Mouse (Mus musculus): ENCODE results near the gene Dclk1. TPM values are rescaled to one million over a fixed set of nuclear protein-coding genes. Genes with fewer than 3 reads are reported as not detected.

Dclk1 gene
- polyA plus RNA-seq, 1 experiment from 2014 or later: 30.0 TPM

- no peaks in the 10 kb centered on the region for H3K9me3 ChIP-seq (ENCODE audit: low read length)
- H3K4me3 ChIP-seq (ENCODE audit: low read length): no peak overlapping the region
- H3K4me2 ChIP-seq (replicated peaks; ENCODE audit: low read depth, low read length): no peak overlapping the region
- ATAC-seq (ENCODE audit: low FRiP score, low TSS enrichment): no peak
- H3K27ac ChIP-seq (ENCODE audit: low read length): no peak overlapping the region
- no peaks in the 10 kb centered on the region for H3K36me3 ChIP-seq (ENCODE audit: insufficient read depth, low read length)
- WGBS: 52% methylated on average over 4 of the region's 4 CpGs
- H3K9ac ChIP-seq (replicated peaks; ENCODE audit: low read length): no peak overlapping the region
- H3K27me3 ChIP-seq (ENCODE audit: insufficient read depth, low read length): no peaks in the 10 kb centered on the region
- H3K4me1 ChIP-seq (ENCODE audit: insufficient read depth, low read length): 0 out of 2 replicates have a peak, but pooled peaks cover 8% of the 10 kb centered on the region
Observed at GRCm38 (mm10) chr3:55494348-55494747, 252.2 kb downstream of the Dclk1 start.

GRCm38 (mm10) chr3:55495231-55495630, 253.1 kb downstream of the Dclk1 start:
- H3K4me2 ChIP-seq (replicated peaks; ENCODE audit: low read depth, low read length): no peak overlapping the region
- 0 out of 2 replicates have a peak, but pooled peaks cover 8% of the 10 kb centered on the region for H3K4me1 ChIP-seq (ENCODE audit: insufficient read depth, low read length)
- H3K27ac ChIP-seq (ENCODE audit: low read length): no peak overlapping the region
- H3K36me3 ChIP-seq (ENCODE audit: insufficient read depth, low read length): no peaks in the 10 kb centered on the region
- H3K27me3 ChIP-seq (ENCODE audit: insufficient read depth, low read length): no peaks in the 10 kb centered on the region
- no peaks in the 10 kb centered on the region for H3K9me3 ChIP-seq (ENCODE audit: low read length)
- no peak for ATAC-seq (ENCODE audit: low FRiP score, low TSS enrichment)
- WGBS: 59% methylated on average over 7 of the region's 7 CpGs
- no peak overlapping the region for H3K9ac ChIP-seq (replicated peaks; ENCODE audit: low read length)
- no peak overlapping the region for H3K4me3 ChIP-seq (ENCODE audit: low read length)

- Histone ChIP-seq H3K4me1 (ENCODE audit: insufficient read depth, low read length) (0 out of 2 replicates have a peak, but pooled peaks cover 8% of the 10 kb centered on the region), H3K9me3 (ENCODE audit: low read length) (no peaks in the 10 kb centered on the region), H3K4me2 (replicated peaks; ENCODE audit: low read depth, low read length) (no peak overlapping the region), H3K4me3 (ENCODE audit: low read length) (no peak overlapping the region), H3K27ac (ENCODE audit: low read length) (no peak overlapping the region), H3K9ac (replicated peaks; ENCODE audit: low read length) (no peak overlapping the region), H3K27me3 (ENCODE audit: insufficient read depth, low read length) (no peaks in the 10 kb centered on the region), H3K36me3 (ENCODE audit: insufficient read depth, low read length) (no peaks in the 10 kb centered on the region)
- no peak for ATAC-seq (ENCODE audit: low FRiP score, low TSS enrichment)
- 26% methylated on average over 4 of the region's 4 CpGs for WGBS
Observed at GRCm38 (mm10) chr3:55495866-55496265, 253.7 kb downstream of the Dclk1 start.

GRCm38 (mm10) chr3:55496462-55496941, 254.3 kb downstream of the Dclk1 start:
- H3K27ac ChIP-seq (ENCODE audit: low read length): no peak overlapping the region
- H3K4me2 ChIP-seq (replicated peaks; ENCODE audit: low read depth, low read length): no peak overlapping the region
- 0 out of 2 replicates have a peak, but pooled peaks have one; percentile 54 for ATAC-seq (ENCODE audit: low FRiP score, low TSS enrichment)
- H3K9ac ChIP-seq (replicated peaks; ENCODE audit: low read length): no peak overlapping the region
- H3K4me3 ChIP-seq (ENCODE audit: low read length): no peak overlapping the region
- no peaks in the 10 kb centered on the region for H3K9me3 ChIP-seq (ENCODE audit: low read length)
- H3K36me3 ChIP-seq (ENCODE audit: insufficient read depth, low read length): no peaks in the 10 kb centered on the region
- H3K27me3 ChIP-seq (ENCODE audit: insufficient read depth, low read length): no peaks in the 10 kb centered on the region
- 27% methylated on average over 9 of the region's 9 CpGs for WGBS
- H3K4me1 ChIP-seq (ENCODE audit: insufficient read depth, low read length): 0 out of 2 replicates have a peak, but pooled peaks cover 8% of the 10 kb centered on the region

GRCm38 (mm10) chr3:55499298-55499697, 257.1 kb downstream of the Dclk1 start:
- H3K36me3 ChIP-seq (ENCODE audit: insufficient read depth, low read length): no peaks in the 10 kb centered on the region
- H3K27me3 ChIP-seq (ENCODE audit: insufficient read depth, low read length): no peaks in the 10 kb centered on the region
- no peak overlapping the region for H3K9ac ChIP-seq (replicated peaks; ENCODE audit: low read length)
- H3K4me3 ChIP-seq (ENCODE audit: low read length): no peak overlapping the region
- H3K4me2 ChIP-seq (replicated peaks; ENCODE audit: low read depth, low read length): no peak overlapping the region
- no peaks in the 10 kb centered on the region for H3K9me3 ChIP-seq (ENCODE audit: low read length)
- 69% methylated on average over 7 of the region's 7 CpGs for WGBS
- no peak for ATAC-seq (ENCODE audit: low FRiP score, low TSS enrichment)
- 0 out of 2 replicates have a peak, but pooled peaks cover 8% of the 10 kb centered on the region for H3K4me1 ChIP-seq (ENCODE audit: insufficient read depth, low read length)
- no peak overlapping the region for H3K27ac ChIP-seq (ENCODE audit: low read length)

- H3K9ac ChIP-seq (replicated peaks; ENCODE audit: low read length): no peak overlapping the region
- no peaks in the 10 kb centered on the region for H3K36me3 ChIP-seq (ENCODE audit: insufficient read depth, low read length)
- H3K9me3 ChIP-seq (ENCODE audit: low read length): no peaks in the 10 kb centered on the region
- no peaks in the 10 kb centered on the region for H3K27me3 ChIP-seq (ENCODE audit: insufficient read depth, low read length)
- H3K4me3 ChIP-seq (ENCODE audit: low read length): no peak overlapping the region
- no peak overlapping the region for H3K4me2 ChIP-seq (replicated peaks; ENCODE audit: low read depth, low read length)
- WGBS: 64% methylated on average over 7 of the region's 7 CpGs
- peaks cover 10% of the 10 kb centered on the region for H3K4me1 ChIP-seq (ENCODE audit: insufficient read depth, low read length)
- H3K27ac ChIP-seq (ENCODE audit: low read length): no peak overlapping the region
- ATAC-seq (ENCODE audit: low FRiP score, low TSS enrichment): no peak
Observed at GRCm38 (mm10) chr3:55510198-55510597, 268.0 kb downstream of the Dclk1 start.

GRCm38 (mm10) chr3:55511658-55512057, 269.5 kb downstream of the Dclk1 start:
- H3K27me3 ChIP-seq (ENCODE audit: insufficient read depth, low read length): no peaks in the 10 kb centered on the region
- 61% methylated on average over 6 of the region's 6 CpGs for WGBS
- no peak for ATAC-seq (ENCODE audit: low FRiP score, low TSS enrichment)
- H3K9me3 ChIP-seq (ENCODE audit: low read length): no peaks in the 10 kb centered on the region
- H3K9ac ChIP-seq (replicated peaks; ENCODE audit: low read length): no peak overlapping the region
- no peaks in the 10 kb centered on the region for H3K36me3 ChIP-seq (ENCODE audit: insufficient read depth, low read length)
- H3K27ac ChIP-seq (ENCODE audit: low read length): no peak overlapping the region
- no peak overlapping the region for H3K4me3 ChIP-seq (ENCODE audit: low read length)
- H3K4me1 ChIP-seq (ENCODE audit: insufficient read depth, low read length): peaks cover 18% of the 10 kb centered on the region
- no peak overlapping the region for H3K4me2 ChIP-seq (replicated peaks; ENCODE audit: low read depth, low read length)

- Histone ChIP-seq H3K27me3 (ENCODE audit: insufficient read depth, low read length) (no peaks in the 10 kb centered on the region), H3K9ac (replicated peaks; ENCODE audit: low read length) (no peak overlapping the region), H3K4me2 (replicated peaks; ENCODE audit: low read depth, low read length) (no peak overlapping the region), H3K36me3 (ENCODE audit: insufficient read depth, low read length) (no peaks in the 10 kb centered on the region), H3K4me1 (ENCODE audit: insufficient read depth, low read length) (peaks cover 22% of the 10 kb centered on the region), H3K27ac (ENCODE audit: low read length) (no peak overlapping the region), H3K9me3 (ENCODE audit: low read length) (no peaks in the 10 kb centered on the region), H3K4me3 (ENCODE audit: low read length) (no peak overlapping the region)
- peak; percentile 39; the same call in 1 of the 2 replicates for ATAC-seq (ENCODE audit: low FRiP score, low TSS enrichment)
- 37% methylated on average over 5 of the region's 5 CpGs for WGBS
Observed at GRCm38 (mm10) chr3:55515966-55516365, 273.8 kb downstream of the Dclk1 start.

- 31% methylated on average over 17 of the region's 17 CpGs for WGBS
- Histone ChIP-seq H3K4me2 (replicated peaks; ENCODE audit: low read depth, low read length) (peak overlapping the region; percentile 45), H3K4me3 (ENCODE audit: low read length) (peak overlapping the region; percentile 25; the same call in 1 of the 2 replicates), H3K36me3 (ENCODE audit: insufficient read depth, low read length) (no peaks in the 10 kb centered on the region), H3K9ac (replicated peaks; ENCODE audit: low read length) (peak overlapping the region; percentile 30), H3K4me1 (ENCODE audit: insufficient read depth, low read length) (peaks cover 18% of the 10 kb centered on the region), H3K9me3 (ENCODE audit: low read length) (no peaks in the 10 kb centered on the region), H3K27me3 (ENCODE audit: insufficient read depth, low read length) (no peaks in the 10 kb centered on the region), H3K27ac (ENCODE audit: low read length) (0 out of 2 replicates have a peak overlapping the region, but pooled peaks have one; percentile 14)
- peak; percentile 14; the same call in 1 of the 2 replicates for ATAC-seq (ENCODE audit: low FRiP score, low TSS enrichment)
Observed at GRCm38 (mm10) chr3:55517454-55518014, 275.4 kb downstream of the Dclk1 start.
